Mouse (Mus musculus): Measurements from ENCODE around the gene Sat1.

Gene Sat1

GRCm38 (mm10) chrX:155167667-155168066, 48.6 kb downstream of the Sat1 start:
- no peak for DNase-seq (ENCODE audit: low read depth in 2 of 2, low spot score in 2 of 2)

GRCm38 (mm10) chrX:155166313-155166712, 49.9 kb downstream of the Sat1 start:
- no peak for DNase-seq (ENCODE audit: low read depth in 2 of 2, low spot score in 2 of 2)

- DNase-seq (ENCODE audit: low read depth in 2 of 2, low spot score in 2 of 2) = no peak
Measured at GRCm38 (mm10) chrX:155163553-155163952, 52.7 kb downstream of the Sat1 start.

Data from CD8-positive naive resting alpha-beta T cell, adult 2 months (primary cell).